Mouse (Mus musculus) ES-Bruce4 (cell line): ENCODE measurements around the gene Smpdl3a.

Experiments
- CTCF ChIP-seq: IDR thresholded peaks from one replicate; pipeline ENCODE4 v1.8.1; 2011; ENCODE audit warnings: low read depth, low read length
- EP300 ChIP-seq: IDR thresholded peaks from 2 replicates; pipeline ENCODE4 v1.6.1; 2011; ENCODE audit warnings: low read depth, low read length; ENCODE audit not compliant: insufficient read depth
- POLR2A ChIP-seq: IDR thresholded peaks from one replicate; pipeline ENCODE4 v1.8.1; 2011; ENCODE audit warnings: low read length; ENCODE audit not compliant: insufficient read depth

DNA sequence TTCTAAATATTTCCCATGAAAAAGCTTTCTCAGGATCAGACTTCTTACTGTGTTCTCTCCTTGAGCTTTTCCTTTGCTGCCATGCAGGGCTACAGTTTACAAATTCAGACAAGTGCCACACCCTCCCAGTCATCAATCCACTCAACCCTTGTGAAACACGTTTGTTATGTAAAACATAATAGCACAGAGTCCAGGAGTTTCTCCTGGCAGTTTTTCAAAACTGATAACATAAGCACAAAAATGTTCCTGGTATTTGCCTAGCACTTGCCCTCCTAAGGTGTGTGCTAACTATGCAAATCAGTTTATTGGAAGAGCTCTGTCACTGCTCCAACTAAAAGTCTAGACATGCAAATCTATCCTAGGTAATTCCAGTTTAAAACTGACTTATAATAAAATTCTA, 31.1 kb upstream of the Smpdl3a start:
- TF ChIP-seq EP300 (no peak), POLR2A (no peak), CTCF (no peak)
